Mouse (Mus musculus): ENCODE measurements around the gene Tmem191c.
A peak's percentile ranks its signal among the peaks of the same experiment; 100 is the strongest.
"Not testable (repeated sequence)": the region's sequence is repeated elsewhere in the genome, so short reads cannot be mapped to it uniquely, and the experiment has no call there.

Tmem191c gene

GRCm38 (mm10) chr16:17275721-17276120 lies at the start of gene Tmem191c:
Gene Tmem191c, plus strand, starts transcription at chr16:17276077.
- DNase-seq (ENCODE audit: low spot score) = no peak

- no peak for DNase-seq (ENCODE audit: low spot score)
Measured at GRCm38 (mm10) chr16:17226496-17226895, 49.4 kb upstream of the Tmem191c start.

- DNase-seq (ENCODE audit: low spot score) = not testable (repeated sequence)
Measured at GRCm38 (mm10) chr16:17231523-17231922, 44.4 kb upstream of the Tmem191c start.

- peak; percentile 93 for DNase-seq (ENCODE audit: low spot score)
Measured at GRCm38 (mm10) chr16:17232794-17233701, 42.8 kb upstream of the Tmem191c start, which contains the start of gene Hic2. Gene Hic2, plus strand, starts transcription at chr16:17233572.

DNA sequence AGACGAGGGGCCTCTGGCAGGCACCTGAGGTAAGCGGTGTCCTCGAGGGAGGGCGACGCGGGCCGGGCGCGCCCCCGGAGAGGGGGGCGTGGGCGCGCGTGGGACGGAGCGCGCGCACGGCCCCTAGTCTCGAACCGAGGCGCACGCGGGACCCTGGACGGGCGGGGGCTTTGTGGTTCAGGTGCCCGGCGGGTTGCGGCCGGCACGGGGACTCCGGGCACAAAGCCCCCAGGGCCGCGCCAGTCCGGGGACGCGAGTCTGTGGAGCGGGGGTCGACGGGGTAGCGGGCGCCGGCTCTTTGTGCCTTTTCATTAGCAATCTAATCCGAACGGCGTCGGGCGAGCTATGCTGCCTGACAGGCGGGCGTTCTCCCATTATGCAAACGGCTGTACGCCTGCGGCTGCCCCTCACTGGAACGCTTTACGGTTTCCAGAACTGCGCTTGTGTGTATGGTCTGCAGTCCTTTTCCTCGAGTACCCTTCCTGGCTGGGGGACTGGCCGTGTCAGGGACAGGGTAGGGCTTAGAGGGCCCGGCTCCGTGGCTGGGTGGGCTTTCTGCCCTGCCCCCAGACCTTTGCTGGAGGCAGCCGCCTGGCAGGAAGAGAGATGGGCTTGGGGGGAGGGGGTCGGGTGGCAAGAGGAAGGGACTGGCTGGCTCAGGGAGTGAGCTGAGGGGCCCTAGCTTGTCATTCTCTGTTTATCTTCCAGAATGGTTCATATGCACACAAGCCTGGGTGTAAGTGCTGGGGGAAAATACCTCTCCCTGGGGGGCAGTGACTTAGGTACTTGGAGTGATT lies 42.0 kb upstream of the Tmem191c start:
- peak; percentile 35 for DNase-seq (ENCODE audit: low spot score)

- peak; percentile 34 for DNase-seq (ENCODE audit: low spot score)
Measured at GRCm38 (mm10) chr16:17234499-17234895, 41.4 kb upstream of the Tmem191c start.

DNA sequence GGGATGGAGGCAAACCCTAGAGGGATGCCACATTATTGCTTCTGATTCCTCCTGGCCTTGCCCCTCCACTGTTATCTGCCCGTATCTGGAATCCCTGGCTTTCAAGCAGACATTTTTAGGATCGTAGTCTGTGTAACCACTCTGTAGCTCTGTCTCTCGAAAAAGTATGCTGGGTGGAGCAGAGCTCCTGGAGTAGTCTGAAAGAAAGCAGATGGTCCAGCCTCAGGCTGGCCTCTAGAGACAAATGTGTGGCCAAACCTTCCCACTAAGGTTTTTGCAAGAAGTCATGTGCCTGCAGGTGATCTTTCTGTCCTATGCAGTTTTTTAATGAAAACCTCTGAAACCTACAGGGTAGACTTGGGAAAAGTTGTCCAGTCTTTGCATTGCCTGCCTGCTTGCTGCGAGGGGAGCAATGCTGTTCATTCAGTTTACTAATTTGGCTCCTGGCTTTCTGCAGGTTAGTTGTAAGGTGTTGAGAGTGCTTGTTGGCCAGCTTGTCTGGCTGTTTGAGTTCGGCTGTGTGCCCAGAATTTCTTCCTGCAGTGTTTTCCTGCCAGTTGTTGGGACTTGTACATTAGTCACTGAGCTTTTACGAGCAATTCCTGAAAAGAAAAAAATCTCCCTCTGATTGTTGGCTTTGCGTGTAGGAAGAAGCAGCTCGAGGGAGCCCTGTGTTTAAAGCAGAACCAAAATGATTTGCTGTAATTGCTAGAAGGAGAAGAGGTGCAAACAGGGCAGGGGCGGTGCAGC lies 40.8 kb upstream of the Tmem191c start:
- peak; percentile 51 for DNase-seq (ENCODE audit: low spot score)

- DNase-seq (ENCODE audit: low spot score) = no peak
Measured at GRCm38 (mm10) chr16:17237634-17238033, 38.2 kb upstream of the Tmem191c start.

- DNase-seq (ENCODE audit: low spot score) = no peak
Measured at GRCm38 (mm10) chr16:17239409-17239808, 36.5 kb upstream of the Tmem191c start.

GRCm38 (mm10) chr16:17243731-17244130 lies 32.1 kb upstream of the Tmem191c start:
- DNase-seq (ENCODE audit: low spot score) = no peak

DNA sequence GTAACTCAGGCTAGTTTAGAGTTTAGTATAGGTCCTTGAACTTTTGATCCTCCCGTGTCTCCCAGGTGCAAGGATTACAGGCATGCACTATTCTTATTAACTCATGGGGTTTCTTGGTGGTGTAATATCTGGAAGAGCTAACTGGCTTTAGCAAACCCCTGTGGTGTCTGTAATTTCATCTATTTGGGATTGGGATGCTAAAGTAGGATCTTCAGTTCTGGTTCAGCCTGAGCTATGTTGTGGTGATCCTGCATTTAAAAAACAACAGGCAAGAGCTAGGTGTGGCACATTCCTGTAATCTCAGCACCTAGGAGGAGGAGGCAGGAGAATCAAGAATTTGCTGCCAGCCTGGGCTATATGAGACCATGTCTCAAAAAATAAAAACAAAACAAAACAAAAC lies 30.9 kb upstream of the Tmem191c start:
- no peak for DNase-seq (ENCODE audit: low spot score)

DNA sequence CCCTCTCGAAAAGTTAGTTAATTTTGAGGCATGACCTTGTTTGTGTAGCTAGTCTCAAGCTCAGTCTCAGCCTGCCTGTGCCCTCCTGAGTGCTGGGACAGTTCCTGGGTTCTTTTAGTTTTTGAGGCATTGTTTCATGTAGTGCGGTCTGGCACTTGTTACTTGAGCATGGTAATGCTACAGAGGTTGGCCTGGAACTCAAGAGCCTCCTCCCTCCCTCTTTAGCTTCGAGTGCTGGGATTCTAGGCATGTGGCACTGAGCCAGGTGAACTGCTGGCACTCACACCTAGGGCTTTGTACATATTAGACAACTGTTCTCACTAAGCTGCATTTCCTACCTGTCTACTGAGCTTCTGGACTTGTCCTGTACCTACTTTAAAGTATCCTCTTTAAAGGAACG lies 28.1 kb upstream of the Tmem191c start:
- no peak for DNase-seq (ENCODE audit: low spot score)

DNA sequence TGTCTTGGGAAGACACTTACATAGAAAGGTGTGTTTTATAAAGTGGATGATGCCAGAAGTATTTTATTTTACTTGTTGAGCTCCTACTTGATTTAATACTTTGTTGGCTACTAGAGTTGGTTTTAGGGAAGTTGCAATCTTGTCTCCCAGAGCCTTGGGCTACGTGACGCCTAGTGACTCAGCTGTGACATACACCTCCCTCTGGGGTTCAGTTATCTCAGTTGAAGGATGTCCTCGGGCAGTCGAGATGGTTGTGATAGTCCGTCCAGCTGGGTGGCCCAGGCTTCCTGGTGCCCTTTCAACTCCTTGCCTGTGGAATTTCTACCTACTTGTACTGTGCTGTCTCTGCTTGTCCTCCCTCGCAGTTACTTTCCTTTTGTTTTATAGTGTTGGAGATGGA lies 26.7 kb upstream of the Tmem191c start:
- DNase-seq (ENCODE audit: low spot score) = no peak

- DNase-seq (ENCODE audit: low spot score) = peak; percentile 31
Measured at GRCm38 (mm10) chr16:17251539-17251938, 24.3 kb upstream of the Tmem191c start.

- no peak for DNase-seq (ENCODE audit: low spot score)
Measured at GRCm38 (mm10) chr16:17252086-17252726, 23.7 kb upstream of the Tmem191c start.

DNA sequence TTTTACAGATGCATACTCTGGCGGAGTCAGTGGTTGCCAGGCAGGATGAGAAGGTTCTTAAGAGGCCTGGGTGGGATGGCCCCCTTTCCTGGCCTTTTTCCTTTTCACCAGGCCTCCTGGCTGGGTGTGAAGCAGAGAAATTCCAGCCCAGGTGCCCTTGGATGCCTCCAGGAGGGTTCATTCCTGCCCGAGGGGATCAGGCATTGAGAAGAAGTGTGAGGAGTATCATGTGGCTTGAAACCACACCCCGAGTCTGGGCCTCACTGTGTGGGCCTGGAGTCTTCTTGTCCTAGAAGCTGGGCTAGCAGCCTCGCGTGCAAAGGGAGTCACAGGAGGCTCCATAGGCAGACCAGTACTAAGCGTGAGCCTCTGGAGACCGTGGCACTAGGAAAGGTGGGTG lies 23.0 kb upstream of the Tmem191c start:
- DNase-seq (ENCODE audit: low spot score) = no peak

- no peak for DNase-seq (ENCODE audit: low spot score)
Measured at GRCm38 (mm10) chr16:17254005-17254597, 21.8 kb upstream of the Tmem191c start.

GRCm38 (mm10) chr16:17255270-17255669 lies 20.6 kb upstream of the Tmem191c start:
- no peak for DNase-seq (ENCODE audit: low spot score)

DNA sequence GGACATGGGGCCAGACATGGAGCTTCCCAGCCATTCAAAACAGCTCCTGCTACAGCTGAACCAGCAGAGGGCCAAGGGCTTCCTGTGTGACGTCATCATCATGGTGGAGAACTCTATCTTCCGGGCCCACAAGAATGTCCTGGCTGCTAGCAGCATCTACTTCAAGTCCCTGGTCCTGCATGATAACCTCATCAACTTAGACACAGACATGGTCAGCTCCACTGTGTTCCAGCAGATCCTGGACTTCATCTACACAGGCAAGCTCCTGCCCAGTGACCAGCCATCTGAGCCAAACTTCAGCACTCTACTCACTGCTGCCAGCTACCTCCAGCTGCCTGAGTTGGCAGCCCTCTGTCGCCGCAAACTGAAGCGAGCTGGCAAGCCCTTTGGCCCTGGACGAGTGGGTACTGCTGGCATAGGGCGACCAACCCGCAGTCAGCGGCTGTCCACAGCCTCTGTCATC lies 18.5 kb upstream of the Tmem191c start:
- DNase-seq (ENCODE audit: low spot score) = no peak

GRCm38 (mm10) chr16:17258917-17259316 lies 17.0 kb upstream of the Tmem191c start:
- no peak for DNase-seq (ENCODE audit: low spot score)

- no peak for DNase-seq (ENCODE audit: low spot score)
Measured at GRCm38 (mm10) chr16:17261341-17261740, 14.5 kb upstream of the Tmem191c start.
